Mouse (Mus musculus) heart, adult 2 months (tissue): ENCODE data around the gene Arf3. TPM values are rescaled to one million over a fixed set of nuclear protein-coding genes. Genes with fewer than 3 reads are reported as not detected.
"Not testable (repeated sequence)": the region's sequence is repeated elsewhere in the genome, so short reads cannot be mapped to it uniquely, and the experiment has no call there.

Experiments
- DNase-seq, 2 experiments: peaks; one replicate each; pipeline ENCODE4 v3.0.0; 2021
- H3K27ac ChIP-seq: fragments of 200-600 bp; 2 replicates; pipeline ENCODE4 v1.8.1; 2022
- H3K27me3 ChIP-seq: fragments of 200-500 bp; 2 replicates; pipeline ENCODE4 v1.6.1; 2012; ENCODE audit warnings: mild to moderate bottlenecking, low read length, inconsistent platforms, mixed read lengths; ENCODE audit not compliant: control insufficient read depth, insufficient read depth
- H3K36me3 ChIP-seq: fragments of 200-500 bp; 2 replicates; pipeline ENCODE4 v1.6.1; 2012; ENCODE audit warnings: low read length, inconsistent platforms; ENCODE audit not compliant: control insufficient read depth, insufficient read depth
- H3K4me1 ChIP-seq: fragments of 200-500 bp; 2 replicates; pipeline ENCODE4 v1.6.1; 2011; ENCODE audit warnings: low read length; ENCODE audit not compliant: control insufficient read depth, insufficient read depth
- H3K4me3 ChIP-seq: fragments of 200-600 bp; 2 replicates; pipeline ENCODE4 v1.8.1; 2022
- H3K79me2 ChIP-seq: fragments of 200-500 bp; replicated peaks from 2 replicates; pipeline ENCODE4 v1.6.1; 2012; ENCODE audit warnings: mild to moderate bottlenecking, inconsistent platforms, low read length, moderate library complexity, mixed read lengths; ENCODE audit not compliant: control insufficient read depth, insufficient read depth
- H3K9ac ChIP-seq: fragments of 200-500 bp; 2 replicates; pipeline ENCODE4 v1.6.1; 2012; ENCODE audit warnings: low read depth, mild to moderate bottlenecking, control low read depth, inconsistent platforms, low read length, mixed read lengths
- CTCF ChIP-seq: fragments of 200-600 bp; IDR thresholded peaks from 2 replicates; pipeline ENCODE4 v1.8.1; 2022; ENCODE audit warnings: antibody characterized with exemption, mild to moderate bottlenecking, moderate library complexity
- EP300 ChIP-seq: fragments of 200-500 bp; IDR thresholded peaks from 2 replicates; pipeline ENCODE4 v1.6.1; 2011; ENCODE audit warnings: low read depth, low read length, control low read depth; ENCODE audit not compliant: insufficient read depth
- POLR2A ChIP-seq: fragments of 200-500 bp; IDR thresholded peaks from 2 replicates; pipeline ENCODE4 v1.6.1; 2011; ENCODE audit warnings: mild to moderate bottlenecking, low read depth, low read length, control low read depth; ENCODE audit not compliant: insufficient read depth
- WGBS: fragments of 180-500 bp; shearing (Covaris S2); methylation state at CpG from one replicate; pipeline ENCODE4 v1.1.7; 2018; 5-methylcytosine and 5-hydroxymethylcytosine counted together
- intact Hi-C: fragments of 180-260 bp; cut with DNase I; formaldehyde crosslinking; loops from one replicate; pipeline ENCODE4 v1.15.1; 2025
- long read RNA-seq: library from polyadenylated mRNA; stranded (forward); transcript quantifications from one replicate; pipeline ENCODE4 v2.0.0, GENCODE M21; 2021
- polyA plus RNA-seq: library from polyadenylated mRNA; depleted of rRNA; stranded (reverse); fragments of >200 nt; gene quantifications from 2 replicates; pipeline ENCODE4 v1.2.3, GENCODE M21; 2012; rRNA removed
- total RNA-seq, 2 experiments: library from RNA; stranded (reverse); gene quantifications; 2 replicates each; pipeline ENCODE4 v1.2.3; 2021

The Arf3 gene
- total RNA-seq = 10 to 100 TPM; 18.9 to 20.0 TPM
- polyA plus RNA-seq = 30.6 and 41.0 TPM in 2 replicates
- long read RNA-seq, full-length matches to known transcripts = 10 of 14 reads
- long read RNA-seq, partial matches to known transcripts = 2 of 14 reads
- long read RNA-seq, other reads (novel, unspliced or antisense) = 2 of 14 reads

GRCm38 (mm10) chr15:98762670-98763529 is at the start of gene Arf3:
Arf3 (minus strand) TSS chr15:98763214.
- peaks cover 9% of the 10 kb centered on the region for H3K79me2 ChIP-seq
- H3K4me1 ChIP-seq = peaks cover 2% of the 10 kb centered on the region
- intact Hi-C loops = no loop called here
- H3K9ac ChIP-seq = peak within 1 kb of the TSS; percentile 95
- TF ChIP-seq POLR2A = peak; percentile 69; the same call in 1 of the 2 replicates
- no peak for TF ChIP-seq CTCF
- H3K27me3 ChIP-seq = no peaks in the 10 kb centered on the region
- no peaks in the 10 kb centered on the region for H3K36me3 ChIP-seq
- peak; percentile 97 to 98 for DNase-seq
- H3K27ac ChIP-seq = peak within 1 kb of the TSS; percentile 49
- H3K4me3 ChIP-seq = peak within 1 kb of the TSS; percentile 66
- under 1% methylated on average over 76 of the region's 76 CpGs for WGBS

- H3K4me1 ChIP-seq, H3K4me3 ChIP-seq, H3K27me3 ChIP-seq, H3K27ac ChIP-seq, H3K9ac ChIP-seq, intact Hi-C loops, H3K79me2 ChIP-seq, DNase-seq, H3K36me3 ChIP-seq: not testable (repeated sequence)
- WGBS = 86% methylated on average over 6 of the region's 6 CpGs
- TF ChIP-seq CTCF = peak; percentile 53
Observed at GRCm38 (mm10) chr15:98810212-98810611, 47.2 kb upstream of the Arf3 start.

- Histone ChIP-seq H3K27me3 (peaks cover 2% of the 10 kb centered on the region; the same call in 1 of the 2 replicates), H3K9ac (no peak within 1 kb of the TSS), H3K4me3 (peak within 1 kb of the TSS; percentile 43; the same call in 1 of the 2 replicates), H3K36me3 (no peaks in the 10 kb centered on the region; the same call in 1 of the 2 replicates), H3K27ac (no peak within 1 kb of the TSS), H3K4me1 (peaks cover 1% of the 10 kb centered on the region; the same call in 1 of the 2 replicates), H3K79me2 (no peaks in the 10 kb centered on the region)
- TF ChIP-seq CTCF (no peak), EP300 (no peak), POLR2A (no peak)
- WGBS = 73% methylated on average over 3 of the region's 3 CpGs
- intact Hi-C loops = no loop called here
- DNase-seq = no peak
Observed at GRCm38 (mm10) chr15:98809390-98809789, 46.4 kb upstream of the Arf3 start, which contains the start of gene Ddn. Ddn (minus strand) TSS chr15:98809490.

- Histone ChIP-seq H3K4me3 (no peak overlapping the region; the same call in 1 of the 2 replicates), H3K27ac (no peak overlapping the region), H3K27me3 (peaks cover 2% of the 10 kb centered on the region; the same call in 1 of the 2 replicates), H3K9ac (no peak overlapping the region), H3K36me3 (no peaks in the 10 kb centered on the region; the same call in 1 of the 2 replicates), H3K4me1 (peaks cover 3% of the 10 kb centered on the region; the same call in 1 of the 2 replicates), H3K79me2 (no peaks in the 10 kb centered on the region)
- intact Hi-C loops = no loop called here
- 23% methylated on average over 6 of the region's 6 CpGs for WGBS
- no peak for TF ChIP-seq POLR2A
- no peak for TF ChIP-seq EP300
- no peak for TF ChIP-seq CTCF
- no peak for DNase-seq
Observed at GRCm38 (mm10) chr15:98808651-98809134, 45.7 kb upstream of the Arf3 start.

- peak; percentile 50 to 60 for DNase-seq
- Histone ChIP-seq H3K36me3 (no peaks in the 10 kb centered on the region; the same call in 1 of the 2 replicates), H3K4me1 (peaks cover 3% of the 10 kb centered on the region; the same call in 1 of the 2 replicates), H3K79me2 (no peaks in the 10 kb centered on the region), H3K27ac (no peak overlapping the region), H3K27me3 (peaks cover 2% of the 10 kb centered on the region; the same call in 1 of the 2 replicates), H3K4me3 (peak overlapping the region; percentile 43), H3K9ac (peak overlapping the region; percentile 43)
- intact Hi-C loops = no loop called here
- WGBS = 2% methylated on average over 34 of the region's 34 CpGs
- TF ChIP-seq CTCF (no peak), EP300 (no peak), POLR2A (no peak)
Observed at GRCm38 (mm10) chr15:98807895-98808650, 45.1 kb upstream of the Arf3 start.
